Mouse (Mus musculus) liver, adult 2 months (tissue): ENCODE measurements around the gene Gck. TPM values are rescaled to one million over a fixed set of nuclear protein-coding genes. Genes with fewer than 3 reads are reported as not detected.

Source experiments
- DNase-seq: peaks from one replicate; pipeline ENCODE4 v3.0.0-alpha.2; 2011; ENCODE audit warnings: low read depth, low spot score; ENCODE audit errors: extremely low read depth
- H3K27ac ChIP-seq: fragments of 200-500 bp; replicated peaks from 2 replicates; pipeline ENCODE4 v1.5.1; 2012; ENCODE audit warnings: low read depth, mild to moderate bottlenecking, control low read depth, inconsistent platforms, low read length; ENCODE audit not compliant: insufficient read depth
- H3K27me3 ChIP-seq: fragments of 200-500 bp; 2 replicates; pipeline ENCODE4 v1.6.1; 2012; ENCODE audit warnings: mild to moderate bottlenecking, moderate library complexity, low read length, inconsistent platforms; ENCODE audit not compliant: control insufficient read depth, insufficient read depth
- H3K36me3 ChIP-seq: fragments of 200-500 bp; 2 replicates; pipeline ENCODE4 v1.6.1; 2012; ENCODE audit warnings: low read length, inconsistent platforms; ENCODE audit not compliant: control insufficient read depth, insufficient read depth
- H3K4me1 ChIP-seq: fragments of 200-500 bp; 2 replicates; pipeline ENCODE4 v1.6.1; 2011; ENCODE audit warnings: low read length; ENCODE audit not compliant: control insufficient read depth, insufficient read depth
- H3K4me3 ChIP-seq: fragments of 200-500 bp; 2 replicates; pipeline ENCODE4 v1.5.1; 2011; ENCODE audit warnings: low read depth, mild to moderate bottlenecking, control low read depth, low read length, moderate library complexity; ENCODE audit not compliant: insufficient read depth
- H3K79me2 ChIP-seq: fragments of 200-500 bp; 2 replicates; pipeline ENCODE4 v1.6.1; 2012; ENCODE audit warnings: inconsistent platforms, mild to moderate bottlenecking, low read length, moderate library complexity; ENCODE audit not compliant: control insufficient read depth, insufficient read depth
- H3K9ac ChIP-seq: fragments of 200-500 bp; 2 replicates; pipeline ENCODE4 v1.6.1; 2012; ENCODE audit warnings: low read depth, mild to moderate bottlenecking, control low read depth, inconsistent platforms, low read length
- CTCF ChIP-seq: fragments of 200-500 bp; IDR thresholded peaks from 2 replicates; pipeline ENCODE4 v1.5.1; 2011; ENCODE audit warnings: low read depth, low read length, control low read depth
- POLR2A ChIP-seq: fragments of 200-500 bp; IDR thresholded peaks from 2 replicates; pipeline ENCODE4 v1.6.1; 2011; ENCODE audit warnings: low read length, control low read depth; ENCODE audit not compliant: insufficient read depth; ENCODE audit errors: extremely low read depth
- WGBS: fragments of 180-500 bp; shearing (Covaris S2); methylation state at CpG from one replicate; pipeline ENCODE4 v1.1.7; 2018; 5-methylcytosine and 5-hydroxymethylcytosine counted together
- polyA plus RNA-seq: library from polyadenylated mRNA; depleted of rRNA; stranded (reverse); fragments of >200 nt; gene quantifications from 2 replicates; pipeline ENCODE4 v1.2.3, GENCODE M21; 2012
- total RNA-seq: library from RNA; depleted of rRNA; stranded (reverse); fragments of >200 nt; gene quantifications from 2 replicates; pipeline ENCODE4 v1.2.3, GENCODE M21; 2014

The Gck gene
- total and polyA plus RNA-seq, 2 experiments, result 69.5 to 112 TPM

DNA sequence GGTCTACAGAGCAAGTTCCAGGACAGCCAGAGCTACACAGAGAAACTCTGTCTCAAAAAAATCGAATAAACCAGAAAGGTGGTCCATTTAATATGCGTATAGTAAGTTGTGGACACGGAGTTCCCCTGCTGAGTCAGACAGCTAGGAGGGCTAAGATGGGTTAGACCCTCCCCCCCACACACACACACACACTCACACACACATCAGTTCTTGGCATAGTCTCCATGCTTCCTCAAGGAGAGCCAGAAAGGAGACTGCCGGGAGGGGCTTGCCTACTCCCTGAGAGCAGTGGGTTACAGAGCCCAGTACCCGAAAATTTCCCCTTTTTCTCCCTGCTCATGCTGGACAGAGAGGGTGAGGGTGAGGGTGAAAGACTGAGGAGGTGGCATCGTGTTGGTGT lies 89.2 kb downstream of the Gck start:
- Histone ChIP-seq H3K79me2 (no peaks in the 10 kb centered on the region), H3K27me3 (peaks cover 2% of the 10 kb centered on the region; the same call in 1 of the 2 replicates), H3K36me3 (no peaks in the 10 kb centered on the region), H3K9ac (no peak overlapping the region), H3K4me3 (no peak overlapping the region), H3K27ac (no peak overlapping the region), H3K4me1 (no peaks in the 10 kb centered on the region)
- no peak for DNase-seq
- WGBS, result 77% methylated on average over 6 of the region's 6 CpGs
- TF ChIP-seq CTCF (no peak), POLR2A (no peak)

- H3K79me2 ChIP-seq, result no peaks in the 10 kb centered on the region
- 92% methylated on average over 13 of the region's 13 CpGs for WGBS
- H3K36me3 ChIP-seq, result no peaks in the 10 kb centered on the region
- TF ChIP-seq CTCF, result no peak
- no peak for TF ChIP-seq POLR2A
- H3K27ac ChIP-seq, result no peak overlapping the region
- H3K4me1 ChIP-seq, result no peaks in the 10 kb centered on the region
- H3K27me3 ChIP-seq, result peaks cover 2% of the 10 kb centered on the region; the same call in 1 of the 2 replicates
- no peak overlapping the region for H3K4me3 ChIP-seq
- H3K9ac ChIP-seq, result no peak overlapping the region
- DNase-seq, result no peak
These were observed 89.9 kb downstream of the Gck start for GRCm38 (mm10) chr11:5859883-5860550.

DNA sequence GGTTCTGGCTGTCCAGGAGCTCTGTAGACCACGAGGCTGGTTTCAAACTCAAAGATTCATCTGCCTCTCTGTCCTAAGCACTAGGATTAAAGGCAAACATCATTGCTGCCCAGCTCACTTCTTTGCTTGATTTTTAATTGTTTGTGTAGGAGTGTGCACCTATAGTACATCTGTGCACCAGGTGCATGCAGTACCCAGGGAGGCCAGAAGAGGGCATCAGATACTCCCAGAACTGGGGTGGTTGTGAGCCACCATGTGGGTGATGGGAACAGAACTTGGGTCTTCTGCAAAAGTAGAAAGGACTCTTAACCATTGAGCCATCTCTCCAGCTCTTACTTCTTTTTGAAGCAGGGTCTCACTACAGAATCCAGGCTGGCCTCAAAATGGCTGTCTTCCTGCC lies 91.2 kb downstream of the Gck start:
- no peaks in the 10 kb centered on the region for H3K36me3 ChIP-seq
- H3K27ac ChIP-seq, result no peak overlapping the region
- H3K79me2 ChIP-seq, result no peaks in the 10 kb centered on the region
- no peak for DNase-seq
- TF ChIP-seq POLR2A (no peak), CTCF (peak; percentile 40; the same call in 1 of the 2 replicates)
- 89% methylated on average over 1 of the region's 1 CpGs for WGBS
- no peak overlapping the region for H3K4me3 ChIP-seq
- H3K27me3 ChIP-seq, result peaks cover 2% of the 10 kb centered on the region; the same call in 1 of the 2 replicates
- H3K4me1 ChIP-seq, result no peaks in the 10 kb centered on the region
- no peak overlapping the region for H3K9ac ChIP-seq

DNA sequence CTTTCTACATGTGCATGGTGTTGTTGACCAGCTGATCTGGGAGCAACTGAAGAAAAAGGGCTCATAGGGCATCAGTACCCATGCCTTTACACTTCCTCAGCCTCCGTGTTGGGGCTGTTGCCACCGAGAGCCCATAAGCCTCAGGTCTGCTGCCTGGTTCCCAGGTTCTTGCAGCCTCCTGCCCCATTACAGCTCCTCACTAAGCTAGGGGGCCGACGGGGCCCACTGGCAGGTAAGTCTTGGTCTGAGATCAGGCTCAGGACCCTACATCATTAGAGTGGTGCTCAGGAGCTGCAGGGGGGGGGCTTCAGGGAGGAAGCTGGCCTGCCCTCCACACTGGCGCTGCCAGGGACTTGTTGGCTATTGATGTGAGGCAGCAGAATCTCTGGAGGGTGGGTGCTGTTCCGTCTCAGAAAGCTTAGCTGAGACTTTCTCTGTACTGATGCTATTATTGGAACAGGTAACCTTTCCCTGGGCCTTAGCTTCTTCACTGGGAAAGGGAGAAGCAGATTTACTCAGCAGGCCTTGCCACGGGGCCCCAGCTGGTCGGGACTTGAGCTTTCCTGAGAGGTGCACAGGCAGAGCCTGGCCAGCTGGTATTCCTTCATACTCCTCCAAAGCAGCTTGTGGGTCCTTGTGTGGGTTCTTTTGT lies 93.3 kb downstream of the Gck start:
- TF ChIP-seq CTCF, result no peak
- TF ChIP-seq POLR2A, result no peak
- Histone ChIP-seq H3K4me3 (no peak overlapping the region), H3K36me3 (no peaks in the 10 kb centered on the region), H3K79me2 (no peaks in the 10 kb centered on the region), H3K27ac (no peak overlapping the region), H3K4me1 (no peaks in the 10 kb centered on the region), H3K9ac (no peak overlapping the region), H3K27me3 (no peaks in the 10 kb centered on the region)
- 91% methylated on average over 8 of the region's 8 CpGs for WGBS
- no peak for DNase-seq

DNA sequence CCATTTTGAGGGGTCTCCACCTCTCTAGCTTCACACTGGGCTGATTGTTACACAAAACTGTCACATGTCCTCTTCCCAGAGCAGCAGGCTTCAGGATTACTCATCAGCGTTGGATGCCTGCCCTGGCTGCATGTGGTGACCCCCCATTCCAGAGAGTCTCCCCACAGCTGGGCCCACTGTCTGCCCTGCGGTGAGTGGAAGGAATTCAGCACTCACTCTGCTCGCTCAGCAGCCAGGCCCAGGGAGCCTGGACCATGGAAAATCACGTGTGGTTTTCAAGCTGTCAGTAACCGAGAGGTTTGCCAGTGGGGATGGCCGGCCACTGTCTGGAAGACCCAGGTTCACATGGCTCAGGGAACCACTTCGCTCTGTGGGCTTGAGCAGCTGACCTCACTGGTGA lies 94.0 kb downstream of the Gck start:
- TF ChIP-seq POLR2A (no peak), CTCF (no peak)
- Histone ChIP-seq H3K4me3 (no peak overlapping the region), H3K79me2 (no peaks in the 10 kb centered on the region), H3K9ac (no peak overlapping the region), H3K27ac (no peak overlapping the region), H3K4me1 (no peaks in the 10 kb centered on the region), H3K36me3 (no peaks in the 10 kb centered on the region), H3K27me3 (no peaks in the 10 kb centered on the region)
- no peak for DNase-seq
- WGBS, result 68% methylated on average over 7 of the region's 7 CpGs

DNA sequence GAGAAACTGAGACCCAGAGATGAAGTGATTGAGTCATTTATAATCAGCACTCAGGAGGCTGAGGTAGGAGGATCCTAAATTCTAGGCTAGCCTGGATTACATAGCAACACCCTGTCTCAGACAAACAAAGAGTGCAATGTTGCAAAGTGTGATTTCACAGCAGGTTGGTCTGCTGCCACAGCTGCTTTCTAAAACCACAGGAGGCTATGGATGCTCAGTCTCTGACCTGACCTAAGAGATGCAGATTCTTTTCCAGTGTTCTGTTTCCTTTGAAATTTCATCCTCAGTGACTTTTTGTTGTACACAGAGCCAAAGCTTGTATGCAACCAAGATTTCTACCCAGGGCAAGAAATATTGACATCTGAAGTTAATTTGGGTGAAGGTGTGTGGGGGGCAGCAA lies 94.4 kb downstream of the Gck start:
- Histone ChIP-seq H3K27me3 (no peaks in the 10 kb centered on the region), H3K79me2 (no peaks in the 10 kb centered on the region), H3K27ac (no peak overlapping the region), H3K9ac (no peak overlapping the region), H3K4me3 (no peak overlapping the region), H3K36me3 (no peaks in the 10 kb centered on the region), H3K4me1 (no peaks in the 10 kb centered on the region)
- DNase-seq, result no peak
- TF ChIP-seq CTCF (no peak), POLR2A (no peak)
